Mouse (Mus musculus): Measurements from ENCODE around the gene Rbfox1. TPM values are rescaled to one million over a fixed set of nuclear protein-coding genes. Genes with fewer than 3 reads are reported as not detected.

Rbfox1 gene
- polyA plus RNA-seq, 1 experiment from 2014 or later, result 3.9 TPM

GRCm38 (mm10) chr16:7212756-7213155, 1327.6 kb downstream of the Rbfox1 start:
- Histone ChIP-seq H3K9ac (ENCODE audit: low read depth, low read length) (no peak overlapping the region), H3K27me3 (replicated peaks; ENCODE audit: control insufficient read depth, insufficient read depth, low read length) (no peaks in the 10 kb centered on the region), H3K4me3 (ENCODE audit: low read length) (no peak overlapping the region), H3K36me3 (ENCODE audit: control insufficient read depth, insufficient read depth, low read length) (no peaks in the 10 kb centered on the region), H3K4me1 (ENCODE audit: control insufficient read depth, insufficient read depth, low read length) (no peaks in the 10 kb centered on the region), H3K27ac (ENCODE audit: low read length) (no peak overlapping the region), H3K4me2 (ENCODE audit: low read depth, low read length) (no peak overlapping the region), H3K9me3 (ENCODE audit: control insufficient read depth, low read length) (no peaks in the 10 kb centered on the region)
- ATAC-seq, result no peak
- WGBS, result 43% methylated on average over 4 of the region's 4 CpGs

DNA sequence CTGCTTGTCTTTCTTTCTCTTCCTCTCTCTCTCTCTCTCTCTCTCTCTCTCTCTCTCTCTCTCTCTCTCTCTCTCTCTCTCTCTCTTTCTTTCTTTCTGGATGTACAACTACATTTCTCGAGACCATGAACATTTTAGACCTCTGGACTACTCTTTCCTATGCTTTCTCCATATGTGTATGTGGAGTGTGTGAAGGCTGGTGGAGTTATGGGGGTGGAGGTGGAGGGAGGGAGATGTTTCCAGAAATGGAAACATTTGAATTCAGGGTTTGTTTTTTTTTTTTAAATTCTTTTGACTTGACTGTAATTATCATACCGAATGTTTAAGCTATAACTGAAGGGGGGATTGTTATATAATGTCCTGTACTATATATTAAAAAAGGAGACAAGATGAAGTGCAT, 1338.1 kb downstream of the Rbfox1 start:
- H3K4me3 ChIP-seq (ENCODE audit: low read length), result no peak overlapping the region
- no peaks in the 10 kb centered on the region for H3K36me3 ChIP-seq (ENCODE audit: control insufficient read depth, insufficient read depth, low read length)
- H3K27me3 ChIP-seq (replicated peaks; ENCODE audit: control insufficient read depth, insufficient read depth, low read length), result no peaks in the 10 kb centered on the region
- H3K4me2 ChIP-seq (ENCODE audit: low read depth, low read length), result no peak overlapping the region
- no peaks in the 10 kb centered on the region for H3K4me1 ChIP-seq (ENCODE audit: control insufficient read depth, insufficient read depth, low read length)
- no peak for ATAC-seq
- no peak overlapping the region for H3K9ac ChIP-seq (ENCODE audit: low read depth, low read length)
- no peak overlapping the region for H3K27ac ChIP-seq (ENCODE audit: low read length)
- no peaks in the 10 kb centered on the region for H3K9me3 ChIP-seq (ENCODE audit: control insufficient read depth, low read length)
- WGBS, result 80% methylated on average over 2 of the region's 2 CpGs

GRCm38 (mm10) chr16:7226000-7226399, 1340.8 kb downstream of the Rbfox1 start:
- Histone ChIP-seq H3K9ac (ENCODE audit: low read depth, low read length) (no peak overlapping the region), H3K4me2 (ENCODE audit: low read depth, low read length) (no peak overlapping the region)

DNA sequence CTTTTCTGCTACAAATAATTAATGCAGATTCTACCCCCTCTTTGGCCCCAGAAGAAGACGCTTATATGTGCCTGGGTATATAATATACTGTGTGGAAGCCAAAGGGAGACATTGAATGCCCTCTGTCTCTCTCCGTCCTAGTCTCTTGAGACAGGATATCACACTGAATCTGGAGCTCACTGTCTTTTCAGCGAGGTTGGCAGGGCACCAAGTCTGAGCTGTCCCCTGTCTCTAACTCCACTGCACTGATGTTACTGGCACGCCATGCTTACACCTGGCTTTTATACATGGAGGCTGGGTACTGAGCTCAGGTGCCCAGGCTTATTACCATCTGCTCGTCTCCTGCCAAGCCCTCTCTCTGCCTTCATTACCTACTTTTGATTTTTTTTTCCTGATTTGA, 1343.1 kb downstream of the Rbfox1 start:
- Histone ChIP-seq H3K4me1 (ENCODE audit: control insufficient read depth, insufficient read depth, low read length) (no peaks in the 10 kb centered on the region), H3K4me3 (ENCODE audit: low read length) (no peak overlapping the region), H3K27ac (ENCODE audit: low read length) (no peak overlapping the region), H3K36me3 (ENCODE audit: control insufficient read depth, insufficient read depth, low read length) (no peaks in the 10 kb centered on the region), H3K9me3 (ENCODE audit: control insufficient read depth, low read length) (no peaks in the 10 kb centered on the region), H3K9ac (ENCODE audit: low read depth, low read length) (no peak overlapping the region), H3K4me2 (ENCODE audit: low read depth, low read length) (no peak overlapping the region), H3K27me3 (replicated peaks; ENCODE audit: control insufficient read depth, insufficient read depth, low read length) (no peaks in the 10 kb centered on the region)
- WGBS, result 82% methylated on average over 5 of the region's 5 CpGs
- no peak for ATAC-seq

More at GRCm38 (mm10) chr16:7226000-7226399, 1340.8 kb downstream of the Rbfox1 start:
- WGBS, result 85% methylated on average over 3 of the region's 3 CpGs
- H3K36me3 ChIP-seq (ENCODE audit: control insufficient read depth, insufficient read depth, low read length), result no peaks in the 10 kb centered on the region
- ATAC-seq, result no peak
- no peaks in the 10 kb centered on the region for H3K27me3 ChIP-seq (replicated peaks; ENCODE audit: control insufficient read depth, insufficient read depth, low read length)
- no peaks in the 10 kb centered on the region for H3K9me3 ChIP-seq (ENCODE audit: control insufficient read depth, low read length)
- no peaks in the 10 kb centered on the region for H3K4me1 ChIP-seq (ENCODE audit: control insufficient read depth, insufficient read depth, low read length)
- H3K4me3 ChIP-seq (ENCODE audit: low read length), result no peak overlapping the region
- no peak overlapping the region for H3K27ac ChIP-seq (ENCODE audit: low read length)

- Histone ChIP-seq H3K36me3 (ENCODE audit: control insufficient read depth, insufficient read depth, low read length) (no peaks in the 10 kb centered on the region), H3K9me3 (ENCODE audit: control insufficient read depth, low read length) (no peaks in the 10 kb centered on the region), H3K4me3 (ENCODE audit: low read length) (no peak overlapping the region), H3K27me3 (replicated peaks; ENCODE audit: control insufficient read depth, insufficient read depth, low read length) (no peaks in the 10 kb centered on the region), H3K9ac (ENCODE audit: low read depth, low read length) (no peak overlapping the region), H3K4me2 (ENCODE audit: low read depth, low read length) (no peak overlapping the region), H3K4me1 (ENCODE audit: control insufficient read depth, insufficient read depth, low read length) (no peaks in the 10 kb centered on the region), H3K27ac (ENCODE audit: low read length) (no peak overlapping the region)
- 53% methylated on average over 4 of the region's 4 CpGs for WGBS
- no peak for ATAC-seq
Observed at GRCm38 (mm10) chr16:7229232-7229631, 1344.1 kb downstream of the Rbfox1 start.

GRCm38 (mm10) chr16:7241627-7242026, 1356.5 kb downstream of the Rbfox1 start:
- Histone ChIP-seq H3K4me1 (ENCODE audit: control insufficient read depth, insufficient read depth, low read length) (no peaks in the 10 kb centered on the region), H3K27me3 (replicated peaks; ENCODE audit: control insufficient read depth, insufficient read depth, low read length) (no peaks in the 10 kb centered on the region), H3K27ac (ENCODE audit: low read length) (no peak overlapping the region), H3K4me3 (ENCODE audit: low read length) (no peak overlapping the region), H3K9me3 (ENCODE audit: control insufficient read depth, low read length) (no peaks in the 10 kb centered on the region), H3K4me2 (ENCODE audit: low read depth, low read length) (no peak overlapping the region), H3K9ac (ENCODE audit: low read depth, low read length) (no peak overlapping the region), H3K36me3 (ENCODE audit: control insufficient read depth, insufficient read depth, low read length) (no peaks in the 10 kb centered on the region)
- 64% methylated on average over 3 of the region's 3 CpGs for WGBS
- no peak for ATAC-seq

DNA sequence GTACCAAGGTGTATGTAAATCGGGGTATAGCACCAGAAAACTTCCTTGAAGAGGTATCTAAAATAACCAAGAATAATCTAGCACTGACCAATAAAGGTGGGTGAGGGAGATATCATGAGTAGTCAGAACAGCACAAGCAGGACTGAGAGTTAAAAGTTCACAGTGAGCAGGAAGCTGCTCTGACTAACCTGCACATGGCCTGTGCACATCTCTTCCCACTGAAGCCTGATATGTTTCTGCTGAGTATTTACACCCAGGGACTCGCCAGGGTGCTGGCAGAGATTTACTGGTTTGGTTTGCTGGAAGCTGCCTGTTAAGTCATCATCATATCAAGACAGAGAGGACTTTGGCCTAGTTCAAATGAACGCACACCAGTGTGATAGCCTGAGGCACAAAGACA, 1357.3 kb downstream of the Rbfox1 start:
- 75% methylated on average over 3 of the region's 3 CpGs for WGBS
- Histone ChIP-seq H3K9ac (ENCODE audit: low read depth, low read length) (no peak overlapping the region), H3K27ac (ENCODE audit: low read length) (no peak overlapping the region), H3K9me3 (ENCODE audit: control insufficient read depth, low read length) (no peaks in the 10 kb centered on the region), H3K36me3 (ENCODE audit: control insufficient read depth, insufficient read depth, low read length) (no peaks in the 10 kb centered on the region), H3K4me2 (ENCODE audit: low read depth, low read length) (no peak overlapping the region), H3K27me3 (replicated peaks; ENCODE audit: control insufficient read depth, insufficient read depth, low read length) (no peaks in the 10 kb centered on the region), H3K4me1 (ENCODE audit: control insufficient read depth, insufficient read depth, low read length) (no peaks in the 10 kb centered on the region), H3K4me3 (ENCODE audit: low read length) (no peak overlapping the region)
- peak; percentile 83 for ATAC-seq

DNA sequence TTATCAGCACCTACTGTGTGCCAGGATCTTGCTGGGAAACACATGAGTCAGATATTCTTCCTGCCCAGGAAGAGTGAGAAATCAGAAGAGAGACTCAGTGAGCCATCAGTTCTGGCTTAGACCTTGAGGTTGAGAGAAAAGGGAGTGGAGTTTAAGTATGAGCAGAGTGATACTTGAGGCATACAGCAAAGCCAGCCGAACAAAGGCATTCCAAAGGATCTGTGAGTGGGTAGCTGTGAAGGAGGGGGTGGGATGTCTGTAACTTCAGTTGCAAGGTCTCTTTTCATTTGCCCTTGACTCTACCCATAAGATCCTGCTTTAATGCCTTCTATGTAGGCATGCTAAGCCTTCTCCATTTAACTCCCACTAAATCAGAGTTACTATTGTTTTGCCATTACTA, 1359.2 kb downstream of the Rbfox1 start:
- Histone ChIP-seq H3K9me3 (ENCODE audit: control insufficient read depth, low read length) (no peaks in the 10 kb centered on the region), H3K4me1 (ENCODE audit: control insufficient read depth, insufficient read depth, low read length) (no peaks in the 10 kb centered on the region), H3K4me2 (ENCODE audit: low read depth, low read length) (no peak overlapping the region), H3K36me3 (ENCODE audit: control insufficient read depth, insufficient read depth, low read length) (no peaks in the 10 kb centered on the region), H3K27me3 (replicated peaks; ENCODE audit: control insufficient read depth, insufficient read depth, low read length) (no peaks in the 10 kb centered on the region), H3K4me3 (ENCODE audit: low read length) (no peak overlapping the region), H3K27ac (ENCODE audit: low read length) (no peak overlapping the region), H3K9ac (ENCODE audit: low read depth, low read length) (no peak overlapping the region)
- 70% methylated on average over 1 of the region's 1 CpGs for WGBS
- ATAC-seq, result no peak

DNA sequence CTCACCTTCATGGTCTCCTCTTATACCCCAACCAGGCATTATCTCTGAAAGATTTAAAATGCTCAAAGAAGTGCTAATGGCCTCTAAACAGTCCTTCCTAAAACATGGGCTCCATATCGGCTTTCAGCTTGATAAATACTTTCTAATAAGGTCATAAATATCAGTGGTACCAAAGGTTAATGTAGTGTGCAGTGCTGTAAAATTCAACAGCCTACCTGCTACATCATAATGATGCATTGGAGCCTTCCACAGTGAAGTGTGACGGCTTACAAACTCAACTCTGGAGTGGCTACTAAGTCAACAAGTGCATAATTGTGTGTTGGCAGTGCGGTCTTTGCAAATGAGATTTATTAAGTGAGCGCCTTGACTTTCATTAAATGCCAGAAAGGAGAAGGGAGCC, 1366.5 kb downstream of the Rbfox1 start:
- no peaks in the 10 kb centered on the region for H3K4me1 ChIP-seq (ENCODE audit: control insufficient read depth, insufficient read depth, low read length)
- H3K9me3 ChIP-seq (ENCODE audit: control insufficient read depth, low read length), result no peaks in the 10 kb centered on the region
- ATAC-seq, result no peak
- H3K36me3 ChIP-seq (ENCODE audit: control insufficient read depth, insufficient read depth, low read length), result no peaks in the 10 kb centered on the region
- H3K27me3 ChIP-seq (replicated peaks; ENCODE audit: control insufficient read depth, insufficient read depth, low read length), result no peaks in the 10 kb centered on the region
- no peak overlapping the region for H3K4me2 ChIP-seq (ENCODE audit: low read depth, low read length)
- 56% methylated on average over 4 of the region's 4 CpGs for WGBS
- H3K4me3 ChIP-seq (ENCODE audit: low read length), result no peak overlapping the region
- H3K9ac ChIP-seq (ENCODE audit: low read depth, low read length), result no peak overlapping the region
- no peak overlapping the region for H3K27ac ChIP-seq (ENCODE audit: low read length)

DNA sequence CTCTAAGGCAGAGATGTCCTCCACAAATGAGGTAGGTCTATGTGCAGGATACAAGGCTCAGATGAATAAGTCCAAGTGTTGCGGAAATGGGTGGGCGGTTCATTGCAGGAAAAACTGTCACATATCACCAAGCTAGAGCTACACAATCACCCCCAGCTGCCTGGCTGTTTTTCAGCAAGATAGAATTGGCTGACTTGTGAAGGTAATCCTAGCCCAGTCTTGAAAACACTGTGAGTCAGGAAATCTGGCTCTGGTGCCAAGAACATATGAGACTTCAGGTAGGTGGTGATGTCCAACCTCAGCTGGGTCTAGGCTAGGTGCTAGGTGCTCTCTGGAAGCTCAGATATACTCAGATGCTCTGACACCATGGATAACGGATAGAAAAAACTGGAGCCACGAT, 1372.2 kb downstream of the Rbfox1 start:
- H3K27ac ChIP-seq (ENCODE audit: low read length), result no peak overlapping the region
- H3K36me3 ChIP-seq (ENCODE audit: control insufficient read depth, insufficient read depth, low read length), result no peaks in the 10 kb centered on the region
- H3K4me1 ChIP-seq (ENCODE audit: control insufficient read depth, insufficient read depth, low read length), result no peaks in the 10 kb centered on the region
- H3K9ac ChIP-seq (ENCODE audit: low read depth, low read length), result no peak overlapping the region
- 90% methylated on average over 4 of the region's 4 CpGs for WGBS
- H3K9me3 ChIP-seq (ENCODE audit: control insufficient read depth, low read length), result no peaks in the 10 kb centered on the region
- H3K27me3 ChIP-seq (replicated peaks; ENCODE audit: control insufficient read depth, insufficient read depth, low read length), result no peaks in the 10 kb centered on the region
- no peak overlapping the region for H3K4me2 ChIP-seq (ENCODE audit: low read depth, low read length)
- H3K4me3 ChIP-seq (ENCODE audit: low read length), result no peak overlapping the region
- ATAC-seq, result no peak
